Mouse (Mus musculus) mesoderm, embryonic 11.5 days (tissue): ENCODE data around the gene Rhob.

Experiments used
- DNase-seq: peaks from one replicate; pipeline ENCODE4 v3.0.0-alpha.2; 2012; ENCODE audit warnings: low read depth, low spot score

The Rhob gene

GRCm38 (mm10) chr12:8499871-8500596 is at the start of gene Rhob:
Rhob (minus strand) TSS chr12:8500009.
- DNase-seq = peak; percentile 98

GRCm38 (mm10) chr12:8547357-8547756 is 47.5 kb upstream of the Rhob start:
- peak; percentile 90 for DNase-seq

DNA sequence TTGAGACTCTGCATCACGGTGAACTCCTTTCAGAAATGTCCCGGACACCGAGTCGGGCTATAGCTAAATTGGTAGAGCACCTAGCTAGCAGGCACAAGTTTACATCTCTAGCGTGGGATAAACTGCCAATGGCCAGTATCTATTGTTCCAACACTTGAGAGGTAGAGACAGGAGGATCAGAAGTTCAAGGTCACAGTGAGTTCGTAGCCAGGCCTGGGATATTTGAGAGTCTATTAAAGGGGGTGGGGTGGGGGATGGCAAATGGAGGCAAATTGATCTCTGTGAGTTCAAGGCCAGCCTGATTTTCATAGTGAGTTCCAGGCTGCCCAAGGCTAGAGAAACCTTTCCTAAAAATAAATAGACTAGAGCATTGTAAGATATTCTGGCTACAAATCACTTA is 47.0 kb upstream of the Rhob start:
- DNase-seq = no peak

- DNase-seq = no peak
Measured at GRCm38 (mm10) chr12:8545066-8545610, 45.3 kb upstream of the Rhob start.

GRCm38 (mm10) chr12:8542371-8542770 is 42.6 kb upstream of the Rhob start:
- no peak for DNase-seq

GRCm38 (mm10) chr12:8539471-8539870 is 39.7 kb upstream of the Rhob start:
- no peak for DNase-seq

GRCm38 (mm10) chr12:8537291-8537690 is 37.5 kb upstream of the Rhob start:
- no peak for DNase-seq

DNA sequence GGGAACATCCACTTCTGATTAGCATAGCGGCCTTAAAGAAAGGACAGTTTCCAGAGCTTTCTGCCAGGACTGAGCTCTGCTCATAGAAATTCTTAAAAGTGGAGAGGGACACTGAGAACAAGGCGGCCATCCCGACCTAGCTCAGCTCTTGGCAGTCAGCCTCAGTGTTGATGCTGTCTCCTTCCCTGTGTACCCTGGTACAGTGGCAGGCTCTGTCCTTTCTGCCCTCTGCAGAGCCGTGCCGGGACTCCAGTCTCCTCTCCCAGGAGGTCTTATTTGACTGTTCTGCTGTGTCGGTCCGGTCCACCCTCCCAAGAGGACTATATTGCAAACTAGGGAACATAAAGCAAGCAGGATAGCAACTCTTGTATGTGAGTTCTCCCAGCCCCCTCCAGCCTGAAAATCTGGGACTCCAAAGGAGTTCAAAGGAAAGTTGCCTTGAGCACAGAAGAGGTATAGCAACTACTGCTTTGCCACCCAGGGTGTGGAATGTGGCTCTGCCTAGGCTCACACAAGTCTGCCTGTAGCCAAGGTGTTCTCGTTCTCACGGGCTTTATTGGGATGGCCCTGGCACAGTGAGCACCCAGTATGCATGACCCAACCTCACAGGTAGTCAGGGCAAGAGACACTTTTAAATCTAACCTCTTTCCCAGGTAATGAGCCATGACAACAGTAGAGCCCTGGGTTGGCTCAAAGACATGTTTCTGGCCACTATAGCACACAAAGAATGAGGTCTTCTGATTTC is 36.6 kb upstream of the Rhob start:
- DNase-seq = no peak

- DNase-seq = no peak
Measured at GRCm38 (mm10) chr12:8535596-8535995, 35.8 kb upstream of the Rhob start.

DNA sequence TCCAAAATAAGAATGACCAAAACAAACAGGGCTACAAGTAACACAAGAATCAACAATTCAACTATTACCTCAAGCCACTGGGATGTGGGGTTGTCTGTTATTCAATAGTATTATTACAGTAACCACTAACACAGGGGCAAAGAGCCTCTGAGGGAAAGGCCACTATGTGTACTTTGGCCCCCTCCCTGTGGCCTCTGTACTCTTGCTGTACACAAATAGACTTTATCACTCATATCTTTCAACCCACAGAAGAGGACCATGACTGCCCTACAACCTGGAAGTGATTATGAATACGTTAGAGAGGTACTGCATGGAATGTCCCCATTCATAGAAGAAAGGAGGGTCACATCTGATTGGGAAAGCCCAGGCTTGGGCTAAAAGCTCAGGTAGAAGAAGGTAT is 35.1 kb upstream of the Rhob start:
- DNase-seq = no peak

DNA sequence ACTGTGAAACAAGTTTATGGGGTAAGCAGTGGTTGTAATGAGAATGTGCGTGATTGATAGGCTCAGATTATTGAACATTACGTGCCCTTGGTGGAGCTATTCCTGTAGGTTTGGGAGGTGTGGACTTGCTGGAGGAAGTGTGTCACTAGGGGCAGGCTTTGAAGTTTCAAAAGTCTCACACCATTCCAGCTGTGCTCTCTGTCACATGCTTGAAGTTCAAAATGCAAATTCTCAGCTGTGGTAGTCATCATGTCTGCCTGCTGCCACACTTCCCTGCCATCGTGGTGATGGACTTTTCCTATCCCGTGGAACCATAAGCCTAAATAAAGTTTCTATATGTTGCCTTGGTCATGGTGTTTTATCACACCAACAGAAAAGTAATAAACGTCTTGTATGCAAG is 28.0 kb upstream of the Rhob start:
- no peak for DNase-seq

GRCm38 (mm10) chr12:8527175-8527574 is 27.4 kb upstream of the Rhob start:
- DNase-seq = no peak

DNA sequence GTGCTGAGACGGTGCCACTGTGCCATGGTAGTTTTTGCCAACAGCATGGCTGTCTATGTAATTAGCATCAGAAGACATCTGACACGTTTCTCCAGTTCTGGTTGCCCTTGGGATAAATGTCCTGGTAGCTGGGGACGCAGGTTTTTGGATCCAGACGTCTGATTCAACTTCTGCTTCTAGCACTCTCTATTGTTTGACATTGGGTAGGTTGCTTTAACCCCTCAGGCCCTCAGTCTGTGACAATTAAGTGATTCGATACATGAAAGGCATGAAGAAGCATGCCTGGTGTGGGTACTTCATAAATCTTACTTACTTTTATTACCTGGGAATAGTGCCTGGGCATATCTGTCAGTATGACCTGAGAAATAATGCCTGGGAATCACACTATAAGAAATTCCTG is 24.3 kb upstream of the Rhob start:
- no peak for DNase-seq

GRCm38 (mm10) chr12:8522711-8523110 is 22.9 kb upstream of the Rhob start:
- DNase-seq = no peak

DNA sequence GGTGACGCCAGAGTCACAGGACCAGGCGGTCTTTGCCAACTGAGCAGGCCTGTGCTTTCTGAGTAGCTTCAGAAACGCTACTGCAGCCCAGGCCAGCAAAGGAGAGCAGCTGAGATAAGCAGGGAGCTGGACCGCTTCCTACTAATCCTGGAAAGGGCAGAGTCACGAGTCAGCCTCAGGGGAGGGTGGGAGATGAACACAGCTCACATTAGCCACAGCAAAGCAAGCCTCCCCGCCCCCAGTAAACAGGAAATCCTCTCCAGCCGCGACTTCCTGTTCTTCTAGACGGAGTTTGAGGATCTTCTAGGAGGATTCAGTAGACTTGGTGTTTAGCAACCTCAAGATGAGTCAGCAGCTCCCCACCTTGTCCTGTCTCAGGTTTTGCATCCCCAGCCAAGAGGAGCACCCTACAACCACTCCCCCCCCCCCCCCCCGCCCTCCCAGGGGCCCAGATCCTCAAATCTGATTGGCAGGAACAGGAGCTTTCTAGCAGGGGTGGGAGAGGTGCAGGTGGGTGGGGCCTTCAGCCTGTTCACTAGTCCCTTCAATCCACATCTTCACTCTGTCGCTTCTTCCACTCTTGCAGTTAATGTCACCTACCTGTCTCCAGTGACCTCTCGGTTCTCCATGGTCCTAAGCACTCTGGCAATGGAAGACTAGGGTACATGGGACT is 21.7 kb upstream of the Rhob start:
- no peak for DNase-seq

DNA sequence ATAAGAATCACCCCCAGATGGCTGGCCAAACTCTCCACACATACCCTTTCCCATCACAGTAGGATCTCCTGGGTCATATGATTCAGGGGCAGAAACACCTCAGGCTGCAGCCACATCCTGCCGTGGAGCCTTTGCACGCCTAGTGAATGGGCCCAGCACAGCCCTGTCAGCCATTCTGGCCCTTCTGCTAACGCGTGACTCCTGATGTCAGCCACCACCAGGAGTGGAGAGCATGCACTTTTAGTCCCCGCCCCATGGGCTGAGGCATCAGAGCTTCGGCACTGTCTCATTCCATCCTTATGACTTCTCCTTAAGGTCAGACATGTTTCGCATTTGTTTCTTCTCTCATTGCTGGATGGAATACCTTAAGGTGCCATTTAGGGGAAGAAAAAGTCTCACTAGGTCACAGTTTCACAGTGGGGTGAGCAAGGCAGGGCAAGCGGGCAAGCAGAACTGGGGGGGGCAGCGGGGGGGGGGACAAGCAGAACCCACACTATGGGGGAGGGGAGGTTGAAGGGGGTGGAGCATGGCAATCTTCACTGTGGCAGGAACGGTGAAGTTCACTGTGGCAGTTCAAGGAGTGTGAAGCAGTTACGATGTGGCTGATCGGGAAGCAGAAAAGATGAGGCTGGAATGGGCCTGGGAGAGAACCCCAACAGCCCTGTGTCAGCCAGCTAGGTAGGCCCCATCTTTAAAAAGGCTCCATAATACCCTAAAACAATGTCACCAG is 19.8 kb upstream of the Rhob start:
- no peak for DNase-seq

DNA sequence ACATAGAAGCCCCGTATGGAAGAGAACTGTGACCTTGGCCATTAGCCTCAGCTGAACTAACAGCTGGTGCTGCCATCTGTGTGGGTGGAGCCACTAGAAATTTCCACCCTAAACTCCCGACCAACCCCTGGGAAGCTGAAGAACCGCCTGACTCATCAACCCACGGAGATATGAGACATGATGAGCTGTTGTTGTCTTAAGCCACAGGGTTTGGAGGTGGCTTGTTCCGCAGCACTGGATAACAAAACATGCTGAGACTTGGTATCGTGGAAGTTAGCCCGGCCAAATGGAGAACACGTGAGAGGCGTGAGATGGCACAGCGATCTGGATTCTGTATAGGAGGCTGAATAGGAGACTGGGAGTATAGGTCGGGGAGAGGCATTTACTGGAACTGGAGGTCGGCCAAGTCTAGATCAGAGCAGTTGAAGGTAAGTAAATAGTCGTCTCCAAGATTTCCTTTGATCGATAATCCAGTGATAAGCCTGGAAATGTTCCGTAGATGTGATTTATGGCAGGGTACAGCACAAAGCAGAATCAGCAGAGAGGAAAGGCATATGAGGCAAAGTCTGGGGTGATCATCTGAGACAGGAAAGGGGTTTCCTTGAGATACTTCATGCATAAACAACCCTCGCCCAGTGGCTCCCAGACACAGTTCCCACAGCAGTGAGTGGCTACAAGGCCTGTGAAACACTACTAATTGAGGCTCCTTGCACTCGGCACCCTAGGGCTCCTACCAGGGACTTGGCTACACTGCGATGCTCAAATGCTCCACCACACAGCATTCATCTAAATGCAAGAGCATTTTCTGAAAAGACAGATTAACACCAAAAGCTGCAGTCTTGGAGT is 11.5 kb upstream of the Rhob start:
- peak; percentile 46 for DNase-seq

- no peak for DNase-seq
Measured at GRCm38 (mm10) chr12:8510317-8510988, 10.6 kb upstream of the Rhob start.

- DNase-seq = no peak
Measured at GRCm38 (mm10) chr12:8509693-8510092, 9.9 kb upstream of the Rhob start.
